Mouse (Mus musculus): Measurements from ENCODE around the gene Lbp. TPM values are rescaled to one million over a fixed set of nuclear protein-coding genes. Genes with fewer than 3 reads are reported as not detected.

The Lbp gene
- polyA plus RNA-seq, 1 experiment from 2014 or later = 2.1 TPM

GRCm38 (mm10) chr2:158279656-158280055 is 26.6 kb upstream of the Lbp start:
- no peaks in the 10 kb centered on the region for H3K9me3 ChIP-seq

GRCm38 (mm10) chr2:158281497-158282205 is 24.6 kb upstream of the Lbp start:
- Histone ChIP-seq H3K27ac (no peak overlapping the region), H3K36me3 (no peaks in the 10 kb centered on the region), H3K9ac (replicated peaks) (no peak overlapping the region), H3K4me3 (replicated peaks) (no peak overlapping the region), H3K9me3 (no peaks in the 10 kb centered on the region), H3K4me2 (replicated peaks) (no peak overlapping the region), H3K4me1 (replicated peaks) (no peaks in the 10 kb centered on the region), H3K27me3 (no peaks in the 10 kb centered on the region)
- 72% methylated on average over 16 of the region's 16 CpGs for WGBS
- ATAC-seq = no peak

More at GRCm38 (mm10) chr2:158279656-158280055, 26.6 kb upstream of the Lbp start:
- no peaks in the 10 kb centered on the region for H3K4me1 ChIP-seq (replicated peaks)
- no peaks in the 10 kb centered on the region for H3K27me3 ChIP-seq
- no peak overlapping the region for H3K9ac ChIP-seq (replicated peaks)
- no peak overlapping the region for H3K27ac ChIP-seq
- H3K4me2 ChIP-seq (replicated peaks) = no peak overlapping the region
- no peaks in the 10 kb centered on the region for H3K36me3 ChIP-seq
- WGBS = 95% methylated on average over 4 of the region's 4 CpGs
- no peak overlapping the region for H3K4me3 ChIP-seq (replicated peaks)
- no peak for ATAC-seq

GRCm38 (mm10) chr2:158283136-158283535 is 23.2 kb upstream of the Lbp start:
- H3K4me1 ChIP-seq (replicated peaks) = no peaks in the 10 kb centered on the region
- no peaks in the 10 kb centered on the region for H3K36me3 ChIP-seq
- no peak for ATAC-seq
- no peak overlapping the region for H3K27ac ChIP-seq
- no peaks in the 10 kb centered on the region for H3K27me3 ChIP-seq
- no peaks in the 10 kb centered on the region for H3K9me3 ChIP-seq
- 84% methylated on average over 7 of the region's 7 CpGs for WGBS
- H3K9ac ChIP-seq (replicated peaks) = no peak overlapping the region
- no peak overlapping the region for H3K4me3 ChIP-seq (replicated peaks)
- no peak overlapping the region for H3K4me2 ChIP-seq (replicated peaks)

GRCm38 (mm10) chr2:158283771-158284170 is 22.5 kb upstream of the Lbp start:
- H3K27me3 ChIP-seq = no peaks in the 10 kb centered on the region
- H3K4me2 ChIP-seq (replicated peaks) = no peak overlapping the region
- H3K36me3 ChIP-seq = no peaks in the 10 kb centered on the region
- no peak for ATAC-seq
- H3K4me1 ChIP-seq (replicated peaks) = no peaks in the 10 kb centered on the region
- H3K9ac ChIP-seq (replicated peaks) = no peak overlapping the region
- no peaks in the 10 kb centered on the region for H3K9me3 ChIP-seq
- no peak overlapping the region for H3K4me3 ChIP-seq (replicated peaks)
- H3K27ac ChIP-seq = no peak overlapping the region
- WGBS = 94% methylated on average over 6 of the region's 6 CpGs

- Histone ChIP-seq H3K9ac (replicated peaks) (no peak overlapping the region), H3K4me1 (replicated peaks) (no peaks in the 10 kb centered on the region), H3K4me2 (replicated peaks) (no peak overlapping the region), H3K36me3 (no peaks in the 10 kb centered on the region), H3K9me3 (no peaks in the 10 kb centered on the region), H3K27ac (no peak overlapping the region), H3K27me3 (no peaks in the 10 kb centered on the region), H3K4me3 (replicated peaks) (no peak overlapping the region)
- WGBS = 13% methylated on average over 11 of the region's 11 CpGs
- peak; percentile 56; the same call in 1 of the 2 replicates for ATAC-seq
Measured at GRCm38 (mm10) chr2:158284571-158284970, 21.7 kb upstream of the Lbp start.

- WGBS = 75% methylated on average over 6 of the region's 6 CpGs
- no peak overlapping the region for H3K9ac ChIP-seq (replicated peaks)
- ATAC-seq = no peak
Measured at GRCm38 (mm10) chr2:158285655-158286054, 20.6 kb upstream of the Lbp start.

GRCm38 (mm10) chr2:158295700-158296099 is 10.6 kb upstream of the Lbp start:
- no peak overlapping the region for H3K4me3 ChIP-seq (replicated peaks)
- no peak overlapping the region for H3K27ac ChIP-seq
- H3K4me1 ChIP-seq (replicated peaks) = no peaks in the 10 kb centered on the region
- H3K9ac ChIP-seq (replicated peaks) = no peak overlapping the region
- no peaks in the 10 kb centered on the region for H3K27me3 ChIP-seq
- ATAC-seq = no peak
- H3K9me3 ChIP-seq = no peaks in the 10 kb centered on the region
- no peak overlapping the region for H3K4me2 ChIP-seq (replicated peaks)
- WGBS = 70% methylated on average over 9 of the region's 9 CpGs
- no peaks in the 10 kb centered on the region for H3K36me3 ChIP-seq

More at GRCm38 (mm10) chr2:158285655-158286054, 20.6 kb upstream of the Lbp start:
- Histone ChIP-seq H3K4me2 (replicated peaks) (no peak overlapping the region), H3K4me3 (replicated peaks) (no peak overlapping the region), H3K9me3 (no peaks in the 10 kb centered on the region), H3K4me1 (replicated peaks) (no peaks in the 10 kb centered on the region), H3K27ac (no peak overlapping the region), H3K36me3 (no peaks in the 10 kb centered on the region), H3K27me3 (no peaks in the 10 kb centered on the region)

GRCm38 (mm10) chr2:158299203-158299602 is 7.1 kb upstream of the Lbp start:
- no peaks in the 10 kb centered on the region for H3K27me3 ChIP-seq
- no peaks in the 10 kb centered on the region for H3K4me1 ChIP-seq (replicated peaks)
- H3K4me2 ChIP-seq (replicated peaks) = no peak overlapping the region
- 86% methylated on average over 3 of the region's 3 CpGs for WGBS
- no peaks in the 10 kb centered on the region for H3K36me3 ChIP-seq
- no peak overlapping the region for H3K9ac ChIP-seq (replicated peaks)
- no peaks in the 10 kb centered on the region for H3K9me3 ChIP-seq
- ATAC-seq = no peak
- no peak overlapping the region for H3K27ac ChIP-seq
- H3K4me3 ChIP-seq (replicated peaks) = no peak overlapping the region

- H3K27me3 ChIP-seq = no peaks in the 10 kb centered on the region
- ATAC-seq = no peak
- H3K4me3 ChIP-seq (replicated peaks) = no peak overlapping the region
- no peaks in the 10 kb centered on the region for H3K4me1 ChIP-seq (replicated peaks)
- H3K4me2 ChIP-seq (replicated peaks) = no peak overlapping the region
- no peaks in the 10 kb centered on the region for H3K9me3 ChIP-seq
- WGBS = 77% methylated on average over 4 of the region's 4 CpGs
- no peak overlapping the region for H3K9ac ChIP-seq (replicated peaks)
- H3K36me3 ChIP-seq = no peaks in the 10 kb centered on the region
- H3K27ac ChIP-seq = no peak overlapping the region
Measured at GRCm38 (mm10) chr2:158299731-158300130, 6.6 kb upstream of the Lbp start.

- 92% methylated on average over 3 of the region's 3 CpGs for WGBS
- Histone ChIP-seq H3K4me1 (replicated peaks) (no peaks in the 10 kb centered on the region), H3K9ac (replicated peaks) (no peak overlapping the region), H3K4me3 (replicated peaks) (no peak overlapping the region), H3K27ac (no peak overlapping the region), H3K27me3 (no peaks in the 10 kb centered on the region), H3K9me3 (no peaks in the 10 kb centered on the region), H3K36me3 (no peaks in the 10 kb centered on the region), H3K4me2 (replicated peaks) (no peak overlapping the region)
- ATAC-seq = no peak
Measured at GRCm38 (mm10) chr2:158302807-158303206, 3.5 kb upstream of the Lbp start.

GRCm38 (mm10) chr2:158306696-158307049 is 380 bp downstream of the Lbp start:
- 46% methylated on average over 6 of the region's 6 CpGs for WGBS
- H3K27ac ChIP-seq = no peak overlapping the region
- ATAC-seq = 0 out of 2 replicates have a peak, but pooled peaks have one; percentile 9
- no peaks in the 10 kb centered on the region for H3K9me3 ChIP-seq
- H3K36me3 ChIP-seq = no peaks in the 10 kb centered on the region
- no peak overlapping the region for H3K4me3 ChIP-seq (replicated peaks)
- no peak overlapping the region for H3K4me2 ChIP-seq (replicated peaks)
- H3K27me3 ChIP-seq = no peaks in the 10 kb centered on the region
- no peaks in the 10 kb centered on the region for H3K4me1 ChIP-seq (replicated peaks)
- H3K9ac ChIP-seq (replicated peaks) = no peak overlapping the region

- Histone ChIP-seq H3K4me2 (replicated peaks) (no peak overlapping the region), H3K9me3 (no peaks in the 10 kb centered on the region), H3K9ac (replicated peaks) (no peak overlapping the region), H3K4me3 (replicated peaks) (no peak overlapping the region), H3K27ac (no peak overlapping the region), H3K4me1 (replicated peaks) (no peaks in the 10 kb centered on the region), H3K27me3 (no peaks in the 10 kb centered on the region), H3K36me3 (no peaks in the 10 kb centered on the region)
- ATAC-seq = no peak
- 57% methylated on average over 5 of the region's 5 CpGs for WGBS
Measured at GRCm38 (mm10) chr2:158308276-158308675, 2.0 kb downstream of the Lbp start.

- no peak overlapping the region for H3K4me3 ChIP-seq (replicated peaks)
- H3K27me3 ChIP-seq = no peaks in the 10 kb centered on the region
- no peaks in the 10 kb centered on the region for H3K36me3 ChIP-seq
- H3K9me3 ChIP-seq = no peaks in the 10 kb centered on the region
- no peak overlapping the region for H3K9ac ChIP-seq (replicated peaks)
- H3K4me1 ChIP-seq (replicated peaks) = peaks cover 6% of the 10 kb centered on the region; the same call in 1 of the 2 replicates
- no peak for ATAC-seq
- H3K27ac ChIP-seq = no peak overlapping the region
- no peak overlapping the region for H3K4me2 ChIP-seq (replicated peaks)
- WGBS = 81% methylated on average over 1 of the region's 1 CpGs
Measured at GRCm38 (mm10) chr2:158313089-158313488, 6.8 kb downstream of the Lbp start.

Measured in midbrain, embryonic 13.5 days (tissue).